Mouse (Mus musculus): ENCODE data around the gene Psmd3. TPM values are rescaled to one million over a fixed set of nuclear protein-coding genes. Genes with fewer than 3 reads are reported as not detected.

Gene Psmd3
- total and polyA plus RNA-seq, 2 experiments from 2014 or later, result 129 to 182 TPM

- H3K4me3 ChIP-seq (ENCODE audit: low read depth, low read length), result no peak overlapping the region
- H3K4me2 ChIP-seq (ENCODE audit: low read depth, low read length, poor library complexity, severe bottlenecking), result no peak overlapping the region
- ATAC-seq (ENCODE audit: low FRiP score), result no peak
- H3K27me3 ChIP-seq (ENCODE audit: insufficient read depth, low read length), result no peaks in the 10 kb centered on the region
- H3K36me3 ChIP-seq (ENCODE audit: insufficient read depth, low read length), result peaks cover 43% of the 10 kb centered on the region
- no peak overlapping the region for H3K9ac ChIP-seq (replicated peaks; ENCODE audit: low read length, poor library complexity, severe bottlenecking)
- DNase-seq (ENCODE audit: low spot score), result peak; percentile 80
- H3K9me3 ChIP-seq (ENCODE audit: low read length), result no peaks in the 10 kb centered on the region
- no peaks in the 10 kb centered on the region for H3K4me1 ChIP-seq (ENCODE audit: insufficient read depth, low read length)
- WGBS, result 15% methylated on average over 13 of the region's 13 CpGs
- H3K27ac ChIP-seq (ENCODE audit: low read depth, low read length), result no peak overlapping the region
- TF ChIP-seq CTCF (IDR thresholded peaks at IDR 0.05), result peak; percentile 81
Observed at GRCm38 (mm10) chr11:98717904-98718303, 35.5 kb downstream of the Psmd3 start.

- H3K4me2 ChIP-seq (ENCODE audit: low read depth, low read length, poor library complexity, severe bottlenecking), result no peak overlapping the region
- DNase-seq (ENCODE audit: low spot score) (no peak), ATAC-seq (ENCODE audit: low FRiP score) (no peak)
- no peaks in the 10 kb centered on the region for H3K9me3 ChIP-seq (ENCODE audit: low read length)
- 75% methylated on average over 2 of the region's 2 CpGs for WGBS
- no peak overlapping the region for H3K27ac ChIP-seq (ENCODE audit: low read depth, low read length)
- no peak for TF ChIP-seq CTCF (IDR thresholded peaks at IDR 0.05)
- peaks cover 38% of the 10 kb centered on the region for H3K36me3 ChIP-seq (ENCODE audit: insufficient read depth, low read length)
- no peaks in the 10 kb centered on the region for H3K27me3 ChIP-seq (ENCODE audit: insufficient read depth, low read length)
- no peak overlapping the region for H3K9ac ChIP-seq (replicated peaks; ENCODE audit: low read length, poor library complexity, severe bottlenecking)
- no peaks in the 10 kb centered on the region for H3K4me1 ChIP-seq (ENCODE audit: insufficient read depth, low read length)
- H3K4me3 ChIP-seq (ENCODE audit: low read depth, low read length), result no peak overlapping the region
Observed at GRCm38 (mm10) chr11:98720756-98721155, 38.4 kb downstream of the Psmd3 start.

GRCm38 (mm10) chr11:98721458-98722226 lies 39.3 kb downstream of the Psmd3 start:
- peaks cover 34% of the 10 kb centered on the region for H3K36me3 ChIP-seq (ENCODE audit: insufficient read depth, low read length)
- H3K9ac ChIP-seq (replicated peaks; ENCODE audit: low read length, poor library complexity, severe bottlenecking), result no peak overlapping the region
- TF ChIP-seq CTCF (IDR thresholded peaks at IDR 0.05), result peak; percentile 62
- no peak overlapping the region for H3K4me2 ChIP-seq (ENCODE audit: low read depth, low read length, poor library complexity, severe bottlenecking)
- no peak overlapping the region for H3K4me3 ChIP-seq (ENCODE audit: low read depth, low read length)
- H3K27ac ChIP-seq (ENCODE audit: low read depth, low read length), result no peak overlapping the region
- DNase-seq (ENCODE audit: low spot score), result peak; percentile 73
- 66% methylated on average over 24 of the region's 24 CpGs for WGBS
- H3K27me3 ChIP-seq (ENCODE audit: insufficient read depth, low read length), result no peaks in the 10 kb centered on the region
- ATAC-seq (ENCODE audit: low FRiP score), result peak; percentile 31; the same call in 1 of the 2 replicates
- no peaks in the 10 kb centered on the region for H3K9me3 ChIP-seq (ENCODE audit: low read length)
- H3K4me1 ChIP-seq (ENCODE audit: insufficient read depth, low read length), result no peaks in the 10 kb centered on the region

- Histone ChIP-seq H3K4me2 (ENCODE audit: low read depth, low read length, poor library complexity, severe bottlenecking) (no peak overlapping the region), H3K4me1 (ENCODE audit: insufficient read depth, low read length) (no peaks in the 10 kb centered on the region), H3K27ac (ENCODE audit: low read depth, low read length) (no peak overlapping the region), H3K9ac (replicated peaks; ENCODE audit: low read length, poor library complexity, severe bottlenecking) (no peak overlapping the region), H3K9me3 (ENCODE audit: low read length) (no peaks in the 10 kb centered on the region), H3K36me3 (ENCODE audit: insufficient read depth, low read length) (peaks cover 22% of the 10 kb centered on the region; the same call in 1 of the 2 replicates), H3K27me3 (ENCODE audit: insufficient read depth, low read length) (no peaks in the 10 kb centered on the region), H3K4me3 (ENCODE audit: low read depth, low read length) (no peak overlapping the region)
- ATAC-seq (ENCODE audit: low FRiP score), result no peak
- no peak for TF ChIP-seq CTCF (IDR thresholded peaks at IDR 0.05)
- 83% methylated on average over 7 of the region's 7 CpGs for WGBS
- DNase-seq (ENCODE audit: low spot score), result no peak
Observed at GRCm38 (mm10) chr11:98723098-98723497, 40.7 kb downstream of the Psmd3 start.

DNA sequence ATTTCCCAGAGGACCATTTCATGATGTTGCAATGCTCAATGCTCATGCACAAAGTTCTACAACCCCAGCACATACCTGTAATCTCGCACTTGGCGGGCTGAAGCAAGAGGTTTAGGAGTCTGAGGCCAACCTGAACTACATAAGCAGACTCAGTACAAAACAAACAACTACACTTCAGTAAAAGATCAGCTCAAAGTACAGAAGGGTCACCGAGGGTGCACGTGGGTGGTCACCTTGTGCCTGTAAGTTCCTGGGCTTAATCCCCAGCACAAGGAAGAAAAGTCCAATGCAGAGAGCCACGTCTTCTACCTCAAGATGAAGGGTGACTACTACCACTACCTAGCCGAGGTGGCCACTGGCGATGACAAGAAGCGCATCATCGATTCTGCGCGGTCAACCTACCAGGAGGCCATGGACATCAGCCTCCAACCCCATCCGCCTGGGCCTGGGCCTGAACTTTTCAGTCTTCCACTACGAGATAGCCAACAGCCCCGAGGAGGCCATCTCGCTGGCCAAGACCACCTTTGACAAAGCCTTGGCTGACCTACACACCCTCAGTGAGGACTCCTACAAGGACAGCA lies 43.7 kb downstream of the Psmd3 start:
- no peak overlapping the region for H3K4me3 ChIP-seq (ENCODE audit: low read depth, low read length)
- H3K9me3 ChIP-seq (ENCODE audit: low read length), result no peaks in the 10 kb centered on the region
- H3K4me1 ChIP-seq (ENCODE audit: insufficient read depth, low read length), result 0 out of 2 replicates have a peak, but pooled peaks cover 3% of the 10 kb centered on the region
- H3K4me2 ChIP-seq (ENCODE audit: low read depth, low read length, poor library complexity, severe bottlenecking), result no peak overlapping the region
- no peak overlapping the region for H3K9ac ChIP-seq (replicated peaks; ENCODE audit: low read length, poor library complexity, severe bottlenecking)
- H3K27ac ChIP-seq (ENCODE audit: low read depth, low read length), result no peak overlapping the region
- no peaks in the 10 kb centered on the region for H3K27me3 ChIP-seq (ENCODE audit: insufficient read depth, low read length)
- DNase-seq (ENCODE audit: low spot score) (no peak), ATAC-seq (ENCODE audit: low FRiP score) (no peak)
- WGBS, result 97% methylated on average over 15 of the region's 15 CpGs
- TF ChIP-seq CTCF (IDR thresholded peaks at IDR 0.05), result no peak
- H3K36me3 ChIP-seq (ENCODE audit: insufficient read depth, low read length), result peaks cover 22% of the 10 kb centered on the region; the same call in 1 of the 2 replicates

GRCm38 (mm10) chr11:98729119-98729588 lies 46.8 kb downstream of the Psmd3 start, which contains the start of gene Med24:
TSS of gene Med24 (minus strand) at chr11:98729435.
- Histone ChIP-seq H3K27ac (ENCODE audit: low read depth, low read length) (peak within 1 kb of the TSS; percentile 83), H3K4me2 (ENCODE audit: low read depth, low read length, poor library complexity, severe bottlenecking) (peak within 1 kb of the TSS; percentile 80), H3K36me3 (ENCODE audit: insufficient read depth, low read length) (peaks cover 19% of the 10 kb centered on the region; the same call in 1 of the 2 replicates), H3K4me3 (ENCODE audit: low read depth, low read length) (peak within 1 kb of the TSS; percentile 73), H3K9me3 (ENCODE audit: low read length) (no peaks in the 10 kb centered on the region), H3K27me3 (ENCODE audit: insufficient read depth, low read length) (no peaks in the 10 kb centered on the region), H3K4me1 (ENCODE audit: insufficient read depth, low read length) (0 out of 2 replicates have a peak, but pooled peaks cover 3% of the 10 kb centered on the region), H3K9ac (replicated peaks; ENCODE audit: low read length, poor library complexity, severe bottlenecking) (peak within 1 kb of the TSS; percentile 72)
- peak; percentile 5; the same call in 1 of the 2 replicates for TF ChIP-seq CTCF (IDR thresholded peaks at IDR 0.05)
- WGBS, result 0% methylated on average over 16 of the region's 16 CpGs
- peak; percentile 98 for DNase-seq (ENCODE audit: low spot score)
- peak; percentile 92 for ATAC-seq (ENCODE audit: low FRiP score)
